Mouse (Mus musculus): ENCODE data around the gene Rpap2. TPM values are rescaled to one million over a fixed set of nuclear protein-coding genes. Genes with fewer than 3 reads are reported as not detected.

The Rpap2 gene
- polyA plus RNA-seq, 1 experiment from 2014 or later, result 18.7 TPM

- no peaks in the 10 kb centered on the region for H3K4me1 ChIP-seq
- no peak overlapping the region for H3K4me3 ChIP-seq
- peaks cover 12% of the 10 kb centered on the region for H3K36me3 ChIP-seq
- no peak overlapping the region for H3K27ac ChIP-seq
- H3K9me3 ChIP-seq, result no peaks in the 10 kb centered on the region
- WGBS, result 90% methylated on average over 8 of the region's 8 CpGs
- no peaks in the 10 kb centered on the region for H3K27me3 ChIP-seq
- ATAC-seq (ENCODE audit: insufficient number of reproducible peaks, low FRiP score, low TSS enrichment, low read depth), result no peak
- H3K4me2 ChIP-seq, result no peak overlapping the region
- no peak overlapping the region for H3K9ac ChIP-seq
Observed at GRCm38 (mm10) chr5:107638366-107638765, 41.2 kb downstream of the Rpap2 start.

GRCm38 (mm10) chr5:107644595-107644994 lies 47.4 kb downstream of the Rpap2 start:
- no peak overlapping the region for H3K9ac ChIP-seq
- no peak overlapping the region for H3K4me2 ChIP-seq
- H3K27ac ChIP-seq, result no peak overlapping the region
- H3K27me3 ChIP-seq, result no peaks in the 10 kb centered on the region
- 87% methylated on average over 2 of the region's 2 CpGs for WGBS
- no peak overlapping the region for H3K4me3 ChIP-seq
- no peaks in the 10 kb centered on the region for H3K9me3 ChIP-seq
- H3K36me3 ChIP-seq, result peaks cover 23% of the 10 kb centered on the region; the same call in 1 of the 2 replicates
- no peak for ATAC-seq (ENCODE audit: insufficient number of reproducible peaks, low FRiP score, low TSS enrichment, low read depth)
- no peaks in the 10 kb centered on the region for H3K4me1 ChIP-seq

DNA sequence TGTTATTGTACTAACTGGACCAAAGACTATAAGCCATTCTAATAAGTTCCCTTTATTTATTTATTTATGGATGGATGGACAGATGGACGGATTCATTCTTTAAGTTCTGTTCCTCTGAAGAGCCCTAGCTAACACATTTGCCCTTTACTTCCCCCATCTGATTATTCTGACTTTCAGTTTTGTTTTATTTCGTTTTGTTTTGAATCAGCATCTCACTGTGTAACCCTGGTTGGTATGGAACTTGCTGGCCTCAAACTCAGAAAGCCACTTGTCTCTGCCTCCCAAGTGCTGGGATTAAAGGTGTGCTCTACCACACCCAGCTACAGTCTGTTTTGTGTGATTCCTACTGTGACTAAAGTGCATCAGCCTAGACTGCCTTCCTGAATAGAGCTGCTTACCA lies 48.8 kb downstream of the Rpap2 start:
- Histone ChIP-seq H3K27me3 (no peaks in the 10 kb centered on the region), H3K9ac (no peak overlapping the region), H3K36me3 (peaks cover 23% of the 10 kb centered on the region; the same call in 1 of the 2 replicates), H3K4me2 (no peak overlapping the region), H3K9me3 (no peaks in the 10 kb centered on the region), H3K4me1 (no peaks in the 10 kb centered on the region), H3K27ac (no peak overlapping the region), H3K4me3 (no peak overlapping the region)
- 87% methylated on average over 2 of the region's 2 CpGs for whole genome bisulfite sequencing
- no peak for ATAC-seq (ENCODE audit: insufficient number of reproducible peaks, low FRiP score, low TSS enrichment, low read depth)

DNA sequence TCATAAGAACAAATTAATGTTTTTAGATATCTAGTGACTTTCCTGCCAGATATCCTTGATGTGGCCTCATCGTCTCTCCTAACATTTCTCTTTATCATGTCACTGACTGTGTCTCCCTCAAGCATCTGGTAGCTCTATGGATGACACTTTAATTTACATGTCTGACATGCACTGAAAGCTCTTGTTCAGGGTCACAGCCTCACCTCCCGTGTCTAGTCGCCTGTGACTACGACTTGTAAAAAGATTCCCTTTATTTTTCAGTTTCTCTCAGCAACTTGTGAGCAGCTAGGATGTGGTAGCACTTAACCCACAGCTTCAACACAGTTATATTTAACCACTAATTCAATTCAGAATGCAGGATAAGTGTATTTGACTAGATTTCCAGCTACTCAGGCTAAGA lies 50.4 kb downstream of the Rpap2 start:
- Histone ChIP-seq H3K27ac (no peak overlapping the region), H3K4me2 (no peak overlapping the region), H3K27me3 (no peaks in the 10 kb centered on the region), H3K4me1 (no peaks in the 10 kb centered on the region), H3K4me3 (no peak overlapping the region), H3K9me3 (no peaks in the 10 kb centered on the region), H3K9ac (no peak overlapping the region), H3K36me3 (peaks cover 13% of the 10 kb centered on the region; the same call in 1 of the 2 replicates)
- ATAC-seq (ENCODE audit: insufficient number of reproducible peaks, low FRiP score, low TSS enrichment, low read depth), result no peak
- WGBS, result 79% methylated on average over 4 of the region's 4 CpGs

DNA sequence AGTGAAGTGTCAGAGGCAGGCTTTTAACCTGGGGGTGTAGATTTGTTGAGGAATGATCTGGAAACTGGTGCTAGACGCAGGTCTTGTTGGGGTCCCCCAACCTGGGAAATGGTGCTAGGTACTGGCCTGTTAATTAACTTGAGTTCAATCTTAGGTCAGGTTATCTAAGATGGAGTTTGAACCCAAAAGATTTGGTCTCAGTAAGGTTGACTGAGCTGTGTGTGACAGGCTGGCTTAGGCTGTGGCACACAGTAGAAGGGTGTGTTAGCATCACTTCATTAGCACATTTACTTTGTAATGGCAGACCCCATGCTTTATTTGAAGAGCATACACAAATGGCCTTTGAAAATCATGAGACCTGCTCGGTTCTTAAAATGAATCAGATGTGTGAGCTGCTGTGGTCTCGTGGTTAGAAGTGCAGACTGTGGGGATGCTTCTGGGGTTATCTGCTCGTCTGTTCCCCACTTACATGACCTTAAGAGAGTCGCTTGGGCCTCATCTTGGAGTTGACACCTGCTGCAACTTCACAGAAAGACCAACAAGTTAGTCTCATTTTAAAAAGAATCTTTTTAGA lies 51.5 kb downstream of the Rpap2 start:
- Histone ChIP-seq H3K27ac (no peak overlapping the region), H3K36me3 (peaks cover 13% of the 10 kb centered on the region; the same call in 1 of the 2 replicates), H3K4me2 (no peak overlapping the region), H3K4me1 (no peaks in the 10 kb centered on the region), H3K27me3 (no peaks in the 10 kb centered on the region), H3K9me3 (no peaks in the 10 kb centered on the region), H3K9ac (no peak overlapping the region), H3K4me3 (no peak overlapping the region)
- WGBS, result 67% methylated on average over 5 of the region's 5 CpGs
- no peak for ATAC-seq (ENCODE audit: insufficient number of reproducible peaks, low FRiP score, low TSS enrichment, low read depth)

DNA sequence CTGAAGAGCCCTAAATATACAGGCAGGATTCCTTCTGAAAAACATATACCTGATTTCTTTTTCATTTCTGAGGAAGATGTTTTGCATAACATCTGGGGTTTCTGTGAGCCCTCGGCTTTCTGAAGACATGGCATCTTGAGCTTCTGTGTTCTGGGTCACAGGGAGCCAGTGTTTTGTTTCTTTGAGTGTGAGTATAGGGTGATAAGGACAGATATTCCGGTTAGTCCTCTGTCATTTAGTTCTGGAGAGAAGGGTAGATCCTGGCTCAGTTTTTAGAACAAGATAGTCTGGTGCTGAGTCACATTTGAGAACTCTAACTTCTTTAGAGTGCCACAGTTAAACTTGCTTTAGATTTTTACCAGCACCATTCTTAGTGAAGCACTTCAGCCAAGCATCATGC lies 52.5 kb downstream of the Rpap2 start:
- H3K4me2 ChIP-seq, result no peak overlapping the region
- no peak overlapping the region for H3K9ac ChIP-seq
- no peaks in the 10 kb centered on the region for H3K4me1 ChIP-seq
- WGBS, result 88% methylated on average over 2 of the region's 2 CpGs
- H3K36me3 ChIP-seq, result peaks cover 11% of the 10 kb centered on the region; the same call in 1 of the 2 replicates
- H3K4me3 ChIP-seq, result no peak overlapping the region
- no peak for ATAC-seq (ENCODE audit: insufficient number of reproducible peaks, low FRiP score, low TSS enrichment, low read depth)
- H3K27ac ChIP-seq, result no peak overlapping the region
- no peaks in the 10 kb centered on the region for H3K27me3 ChIP-seq
- H3K9me3 ChIP-seq, result no peaks in the 10 kb centered on the region

DNA sequence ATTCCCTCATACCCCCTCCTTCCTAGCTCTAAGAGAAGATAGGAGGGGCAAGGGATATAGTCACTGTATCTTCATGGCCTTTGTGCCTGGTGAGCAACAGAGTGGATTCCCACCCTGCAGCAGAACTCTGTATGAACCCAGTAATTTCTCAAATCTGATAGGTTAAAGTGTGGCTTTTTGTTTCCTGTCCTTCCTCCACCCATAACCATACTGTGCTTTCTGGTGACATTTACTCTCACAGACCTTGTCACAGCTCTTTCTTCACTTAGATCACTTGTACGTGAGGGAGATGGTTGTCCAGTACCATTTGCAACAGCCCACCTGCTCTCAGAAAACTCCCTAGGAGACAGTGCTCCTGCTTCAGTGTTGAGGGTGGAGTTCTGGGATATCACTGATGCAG lies 53.3 kb downstream of the Rpap2 start:
- no peak overlapping the region for H3K9ac ChIP-seq
- H3K4me3 ChIP-seq, result no peak overlapping the region
- no peak overlapping the region for H3K27ac ChIP-seq
- no peaks in the 10 kb centered on the region for H3K9me3 ChIP-seq
- peaks cover 7% of the 10 kb centered on the region; the same call in 1 of the 2 replicates for H3K36me3 ChIP-seq
- H3K27me3 ChIP-seq, result no peaks in the 10 kb centered on the region
- WGBS, result 93% methylated on average over 1 of the region's 1 CpGs
- no peaks in the 10 kb centered on the region for H3K4me1 ChIP-seq
- H3K4me2 ChIP-seq, result no peak overlapping the region
- no peak for ATAC-seq (ENCODE audit: insufficient number of reproducible peaks, low FRiP score, low TSS enrichment, low read depth)

DNA sequence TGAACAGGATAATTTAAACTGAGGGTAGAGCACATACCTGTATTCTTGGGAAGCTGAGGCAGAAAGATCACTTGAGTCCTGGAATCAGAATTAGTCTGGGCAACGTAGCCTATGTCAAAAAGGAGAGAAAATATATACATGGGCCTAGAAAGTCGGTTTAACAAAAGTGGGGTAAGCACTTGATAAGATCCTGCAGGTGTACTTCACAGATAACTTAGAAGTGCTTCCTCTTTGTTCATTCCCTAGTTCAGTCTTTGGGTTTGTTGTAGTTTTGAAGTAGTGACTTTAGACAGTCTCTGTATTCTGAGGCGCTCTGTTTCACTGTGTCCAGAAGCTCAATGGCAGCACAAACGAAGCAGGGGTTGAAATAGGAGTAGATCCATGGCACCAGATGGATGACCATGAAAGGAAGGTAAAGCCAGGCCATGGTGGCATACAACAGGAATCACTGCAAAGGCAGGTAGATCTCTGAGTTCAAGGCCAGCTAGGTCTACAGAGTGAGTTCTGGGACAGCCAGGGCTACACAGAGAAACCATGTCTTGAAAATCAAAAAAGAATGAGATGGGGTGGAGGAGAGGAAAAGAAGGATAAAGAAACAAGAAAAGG lies 55.0 kb downstream of the Rpap2 start:
- Histone ChIP-seq H3K27me3 (no peaks in the 10 kb centered on the region), H3K4me1 (no peaks in the 10 kb centered on the region), H3K27ac (no peak overlapping the region), H3K9me3 (no peaks in the 10 kb centered on the region), H3K4me2 (no peak overlapping the region), H3K4me3 (no peak overlapping the region), H3K9ac (no peak overlapping the region), H3K36me3 (peaks cover 13% of the 10 kb centered on the region; the same call in 1 of the 2 replicates)
- WGBS, result 89% methylated on average over 4 of the region's 4 CpGs
- no peak for ATAC-seq (ENCODE audit: insufficient number of reproducible peaks, low FRiP score, low TSS enrichment, low read depth)

GRCm38 (mm10) chr5:107678392-107678791 lies 81.2 kb downstream of the Rpap2 start:
- Histone ChIP-seq H3K9me3 (no peaks in the 10 kb centered on the region), H3K4me2 (no peak overlapping the region), H3K27me3 (no peaks in the 10 kb centered on the region), H3K4me3 (no peak overlapping the region), H3K9ac (no peak overlapping the region), H3K27ac (no peak overlapping the region), H3K4me1 (no peaks in the 10 kb centered on the region), H3K36me3 (no peaks in the 10 kb centered on the region)
- ATAC-seq (ENCODE audit: insufficient number of reproducible peaks, low FRiP score, low TSS enrichment, low read depth), result no peak
- WGBS, result 57% methylated on average over 5 of the region's 5 CpGs

DNA sequence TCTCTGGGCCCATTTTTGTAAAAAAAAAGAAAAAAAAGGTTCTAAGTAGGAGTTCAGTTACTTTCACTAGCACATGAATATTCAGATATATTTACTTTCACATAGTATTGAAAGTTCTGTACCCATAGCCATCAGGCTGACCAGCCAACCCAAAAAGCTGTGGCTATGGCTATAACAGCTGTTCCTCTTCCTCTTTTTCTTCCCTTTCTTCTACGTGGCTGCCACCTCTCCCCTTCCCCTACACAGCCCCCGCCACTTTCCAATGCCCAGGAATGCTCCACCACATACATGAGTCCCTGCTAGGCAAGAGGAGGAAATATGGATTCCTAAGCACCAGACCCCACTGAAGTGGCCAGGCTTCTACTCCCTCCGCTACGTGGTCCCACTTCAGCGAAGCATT lies 84.1 kb downstream of the Rpap2 start:
- ATAC-seq (ENCODE audit: insufficient number of reproducible peaks, low FRiP score, low TSS enrichment, low read depth), result no peak

GRCm38 (mm10) chr5:107684380-107684779 lies 87.2 kb downstream of the Rpap2 start:
- Histone ChIP-seq H3K27ac (no peak overlapping the region), H3K9me3 (no peaks in the 10 kb centered on the region), H3K9ac (no peak overlapping the region), H3K4me3 (no peak overlapping the region), H3K4me1 (peaks cover 8% of the 10 kb centered on the region), H3K4me2 (no peak overlapping the region), H3K36me3 (no peaks in the 10 kb centered on the region), H3K27me3 (peaks cover 3% of the 10 kb centered on the region; the same call in 1 of the 2 replicates)
- ATAC-seq (ENCODE audit: insufficient number of reproducible peaks, low FRiP score, low TSS enrichment, low read depth), result no peak
- 74% methylated on average over 2 of the region's 2 CpGs for WGBS

More for the DNA sequence above, 84.1 kb downstream of the Rpap2 start:
- H3K9me3 ChIP-seq, result no peaks in the 10 kb centered on the region
- no peaks in the 10 kb centered on the region for H3K27me3 ChIP-seq
- no peaks in the 10 kb centered on the region for H3K36me3 ChIP-seq
- no peak overlapping the region for H3K4me2 ChIP-seq
- no peak overlapping the region for H3K27ac ChIP-seq
- H3K4me1 ChIP-seq, result no peaks in the 10 kb centered on the region
- no peak overlapping the region for H3K9ac ChIP-seq
- no peak overlapping the region for H3K4me3 ChIP-seq
- WGBS, result 76% methylated on average over 5 of the region's 5 CpGs

DNA sequence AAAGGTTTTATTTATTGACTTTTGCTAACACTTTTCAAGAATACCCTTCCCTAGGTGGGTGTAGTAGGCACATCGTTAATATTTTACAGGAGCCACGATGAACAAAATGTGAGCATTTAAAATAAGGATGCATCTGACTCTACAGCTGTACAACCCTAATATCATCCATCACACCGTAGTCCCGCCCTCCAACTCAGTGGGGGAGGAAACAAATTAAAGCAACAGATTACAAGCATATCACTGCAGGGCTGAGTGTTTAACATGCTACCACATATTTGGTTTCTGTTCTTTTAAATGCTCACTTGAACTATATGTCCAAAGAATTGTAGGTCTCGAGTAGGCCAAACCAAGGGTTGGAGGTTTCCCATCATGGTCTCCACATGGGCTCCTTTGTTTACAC lies 90.0 kb downstream of the Rpap2 start:
- no peak for ATAC-seq (ENCODE audit: insufficient number of reproducible peaks, low FRiP score, low TSS enrichment, low read depth)
- WGBS, result 90% methylated on average over 5 of the region's 5 CpGs
- Histone ChIP-seq H3K36me3 (no peaks in the 10 kb centered on the region), H3K27me3 (peaks cover 5% of the 10 kb centered on the region; the same call in 1 of the 2 replicates), H3K4me1 (peaks cover 8% of the 10 kb centered on the region), H3K4me3 (no peak overlapping the region), H3K4me2 (no peak overlapping the region), H3K9ac (no peak overlapping the region), H3K9me3 (no peaks in the 10 kb centered on the region), H3K27ac (no peak overlapping the region)

All from limb, embryonic 15.5 days (tissue).